Mouse (Mus musculus): Measurements from ENCODE around the gene Macrod2. TPM values are rescaled to one million over a fixed set of nuclear protein-coding genes. Genes with fewer than 3 reads are reported as not detected.
A peak's percentile ranks its signal among the peaks of the same experiment; 100 is the strongest.

The Macrod2 gene
- polyA plus RNA-seq, 1 experiment from 2014 or later, result 22.7 TPM

DNA sequence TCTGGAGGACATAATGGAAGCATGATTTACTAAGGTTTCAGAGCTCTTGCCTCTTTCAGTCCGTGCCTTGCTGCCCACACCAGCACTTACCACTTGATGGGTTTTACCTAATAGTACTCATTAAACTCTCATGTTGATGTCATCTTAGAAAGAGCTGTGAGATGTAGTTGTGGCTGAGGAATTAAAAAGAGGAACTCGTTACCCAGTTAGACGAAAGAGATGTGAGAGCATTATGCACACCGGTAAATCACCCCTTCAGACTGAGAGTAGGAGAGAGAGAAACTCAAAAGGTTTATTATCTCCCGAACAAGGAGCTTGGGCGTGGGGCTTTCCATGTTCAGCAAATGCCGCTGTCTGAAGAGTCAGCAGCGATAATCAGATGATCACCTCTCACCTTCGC lies 458.4 kb downstream of the Macrod2 start:
- Histone ChIP-seq H3K4me3 (no peak overlapping the region), H3K27me3 (replicated peaks) (no peaks in the 10 kb centered on the region), H3K4me2 (peak overlapping the region; percentile 45), H3K4me1 (replicated peaks) (peaks cover 14% of the 10 kb centered on the region), H3K27ac (ENCODE audit: poor library complexity, severe bottlenecking) (no peak overlapping the region), H3K36me3 (no peaks in the 10 kb centered on the region), H3K9ac (no peak overlapping the region), H3K9me3 (replicated peaks) (no peaks in the 10 kb centered on the region)
- no peak for ATAC-seq (ENCODE audit: insufficient number of reproducible peaks, low FRiP score)
- WGBS, result 53% methylated on average over 9 of the region's 9 CpGs

DNA sequence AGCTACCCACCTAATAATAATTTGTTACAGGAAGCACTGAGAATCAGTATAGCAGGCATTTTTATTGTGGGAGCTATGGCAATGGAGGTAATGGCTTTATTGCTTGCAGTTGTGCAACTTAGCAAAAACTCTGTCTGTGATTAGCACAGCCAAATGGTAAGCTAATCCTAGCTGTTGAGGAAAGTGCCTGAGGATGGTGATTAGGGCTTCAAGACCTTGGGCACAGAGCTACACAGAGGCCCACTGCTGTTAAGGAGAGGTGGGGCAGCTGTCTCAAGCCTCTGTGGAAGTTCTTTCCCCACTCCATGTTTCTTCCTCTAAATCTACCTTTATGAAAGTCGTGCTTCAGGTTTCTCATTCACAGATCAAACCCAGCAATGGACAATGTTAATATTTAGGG lies 466.2 kb downstream of the Macrod2 start:
- H3K4me3 ChIP-seq, result no peak overlapping the region
- no peaks in the 10 kb centered on the region for H3K27me3 ChIP-seq (replicated peaks)
- 75% methylated on average over 1 of the region's 1 CpGs for WGBS
- peaks cover 14% of the 10 kb centered on the region for H3K4me1 ChIP-seq (replicated peaks)
- no peak overlapping the region for H3K9ac ChIP-seq
- no peak overlapping the region for H3K27ac ChIP-seq (ENCODE audit: poor library complexity, severe bottlenecking)
- H3K9me3 ChIP-seq (replicated peaks), result no peaks in the 10 kb centered on the region
- no peak for ATAC-seq (ENCODE audit: insufficient number of reproducible peaks, low FRiP score)
- no peaks in the 10 kb centered on the region for H3K36me3 ChIP-seq
- H3K4me2 ChIP-seq, result no peak overlapping the region

DNA sequence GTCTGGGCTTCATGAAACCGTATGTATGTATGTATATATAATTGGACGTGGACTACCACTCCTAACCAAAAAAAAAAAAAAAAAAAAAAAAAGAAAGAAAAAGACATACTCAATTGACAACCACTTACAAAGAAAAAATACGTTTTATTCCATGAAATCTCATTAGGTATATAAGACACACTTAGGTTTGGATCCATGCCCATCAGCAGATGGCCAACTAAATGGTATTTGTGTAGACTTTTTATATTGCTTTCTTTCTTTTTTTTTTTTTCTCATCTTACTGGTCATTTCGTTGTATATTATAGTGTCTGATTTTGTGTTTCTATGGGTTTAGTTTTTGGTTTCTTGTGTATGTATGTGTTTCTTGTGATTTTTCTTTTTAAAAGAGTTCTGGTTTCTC lies 467.6 kb downstream of the Macrod2 start:
- Histone ChIP-seq H3K9ac (no peak overlapping the region), H3K36me3 (no peaks in the 10 kb centered on the region), H3K9me3 (replicated peaks) (no peaks in the 10 kb centered on the region), H3K27me3 (replicated peaks) (no peaks in the 10 kb centered on the region), H3K4me2 (no peak overlapping the region), H3K4me3 (no peak overlapping the region), H3K4me1 (replicated peaks) (peaks cover 14% of the 10 kb centered on the region), H3K27ac (ENCODE audit: poor library complexity, severe bottlenecking) (no peak overlapping the region)
- no peak for ATAC-seq (ENCODE audit: insufficient number of reproducible peaks, low FRiP score)
- 77% methylated on average over 4 of the region's 4 CpGs for WGBS

DNA sequence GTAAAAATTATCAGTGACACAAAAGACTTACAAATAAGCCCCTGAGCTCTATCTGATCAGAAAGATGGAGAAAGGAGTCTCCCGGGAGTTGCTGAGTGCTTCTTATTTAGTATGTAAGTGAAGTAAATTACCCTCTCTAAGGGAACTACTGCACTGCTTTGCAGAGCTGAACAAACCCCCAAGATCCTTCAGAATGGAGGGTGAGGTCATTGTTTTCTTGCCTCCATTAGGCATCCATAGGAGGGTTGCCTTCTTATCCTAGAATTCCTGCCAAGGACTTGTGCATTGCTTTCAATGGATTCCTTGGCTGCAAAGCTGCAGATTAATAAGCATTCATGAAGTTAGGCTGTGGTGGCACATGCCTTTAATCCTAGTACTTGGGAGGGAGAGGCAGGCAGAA lies 470.5 kb downstream of the Macrod2 start:
- Histone ChIP-seq H3K27ac (ENCODE audit: poor library complexity, severe bottlenecking) (no peak overlapping the region), H3K9me3 (replicated peaks) (no peaks in the 10 kb centered on the region), H3K27me3 (replicated peaks) (no peaks in the 10 kb centered on the region), H3K4me1 (replicated peaks) (peaks cover 14% of the 10 kb centered on the region), H3K36me3 (no peaks in the 10 kb centered on the region), H3K4me3 (no peak overlapping the region), H3K4me2 (no peak overlapping the region), H3K9ac (no peak overlapping the region)
- ATAC-seq (ENCODE audit: insufficient number of reproducible peaks, low FRiP score), result no peak
- WGBS, result 84% methylated on average over 1 of the region's 1 CpGs

DNA sequence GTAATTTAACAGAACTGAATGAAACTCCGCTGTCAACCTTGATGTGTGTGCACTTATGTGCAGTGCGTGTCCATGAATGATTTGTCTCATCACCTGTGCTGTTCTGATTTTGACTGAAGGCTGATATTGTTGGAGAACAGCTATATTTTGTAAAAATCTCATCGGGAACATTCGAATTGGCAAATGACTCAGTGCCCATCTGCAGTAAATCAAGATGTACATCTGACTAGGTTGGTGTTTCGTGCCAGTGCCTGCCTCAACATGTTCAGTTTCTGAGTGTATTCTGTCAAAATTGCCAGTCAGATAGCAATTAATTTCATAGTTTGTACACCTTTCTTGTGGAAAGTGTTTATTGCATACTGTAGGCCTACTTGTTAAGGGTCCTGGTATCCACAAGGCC lies 472.0 kb downstream of the Macrod2 start:
- Histone ChIP-seq H3K9ac (no peak overlapping the region), H3K36me3 (no peaks in the 10 kb centered on the region), H3K4me3 (no peak overlapping the region), H3K27ac (ENCODE audit: poor library complexity, severe bottlenecking) (no peak overlapping the region), H3K4me2 (no peak overlapping the region), H3K4me1 (replicated peaks) (peaks cover 14% of the 10 kb centered on the region), H3K9me3 (replicated peaks) (no peaks in the 10 kb centered on the region), H3K27me3 (replicated peaks) (no peaks in the 10 kb centered on the region)
- WGBS, result 87% methylated on average over 5 of the region's 5 CpGs
- no peak for ATAC-seq (ENCODE audit: insufficient number of reproducible peaks, low FRiP score)

DNA sequence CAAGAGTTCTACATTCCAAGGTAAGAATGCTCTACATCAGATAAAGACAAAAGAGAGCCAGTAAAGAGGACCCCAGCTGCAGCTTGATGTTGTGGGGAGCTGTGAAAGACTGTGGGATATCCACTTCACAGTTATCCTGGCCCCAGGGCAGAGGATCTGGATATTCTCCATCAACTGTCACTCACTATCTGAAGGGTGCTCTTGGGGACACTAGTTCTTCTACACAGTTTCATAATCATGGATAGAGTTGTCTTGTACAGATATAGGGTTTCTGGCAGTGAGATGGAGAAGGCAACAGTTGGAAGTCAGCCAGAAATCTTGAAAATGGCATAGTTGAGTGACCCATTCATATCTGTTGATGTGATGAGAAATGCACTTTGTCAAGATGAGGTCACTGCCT lies 490.1 kb downstream of the Macrod2 start:
- Histone ChIP-seq H3K9ac (no peak overlapping the region), H3K4me1 (replicated peaks) (peaks cover 4% of the 10 kb centered on the region; the same call in 1 of the 2 replicates), H3K27ac (ENCODE audit: poor library complexity, severe bottlenecking) (no peak overlapping the region)

DNA sequence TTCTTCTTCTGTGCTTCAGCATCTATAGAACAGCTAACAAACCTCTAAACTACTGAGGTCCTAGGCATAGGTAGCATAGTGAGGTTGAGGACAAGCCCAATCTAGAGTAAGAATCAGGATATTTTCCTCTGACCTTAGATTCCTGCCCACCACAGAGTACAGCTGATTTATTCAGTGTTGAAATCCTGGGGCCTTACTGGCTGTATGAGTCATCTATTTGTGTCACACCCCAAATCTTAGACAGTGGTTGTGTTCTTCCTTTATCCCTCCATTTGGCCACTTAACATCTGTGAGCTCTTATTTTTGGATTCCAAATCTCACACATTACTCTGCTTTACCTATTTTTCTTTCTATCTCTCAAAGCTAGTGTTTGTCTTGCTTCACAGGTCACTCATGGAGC lies 495.6 kb downstream of the Macrod2 start:
- Histone ChIP-seq H3K27me3 (replicated peaks) (no peaks in the 10 kb centered on the region), H3K9ac (no peak overlapping the region), H3K4me1 (replicated peaks) (no peaks in the 10 kb centered on the region), H3K36me3 (no peaks in the 10 kb centered on the region), H3K9me3 (replicated peaks) (no peaks in the 10 kb centered on the region), H3K4me3 (no peak overlapping the region), H3K4me2 (no peak overlapping the region), H3K27ac (ENCODE audit: poor library complexity, severe bottlenecking) (no peak overlapping the region)
- ATAC-seq (ENCODE audit: insufficient number of reproducible peaks, low FRiP score), result no peak

More for the DNA sequence above, 490.1 kb downstream of the Macrod2 start:
- Histone ChIP-seq H3K36me3 (no peaks in the 10 kb centered on the region), H3K27me3 (replicated peaks) (no peaks in the 10 kb centered on the region), H3K4me2 (no peak overlapping the region), H3K4me3 (no peak overlapping the region), H3K9me3 (replicated peaks) (no peaks in the 10 kb centered on the region)
- peak; percentile 68; the same call in 1 of the 2 replicates for ATAC-seq (ENCODE audit: insufficient number of reproducible peaks, low FRiP score)

DNA sequence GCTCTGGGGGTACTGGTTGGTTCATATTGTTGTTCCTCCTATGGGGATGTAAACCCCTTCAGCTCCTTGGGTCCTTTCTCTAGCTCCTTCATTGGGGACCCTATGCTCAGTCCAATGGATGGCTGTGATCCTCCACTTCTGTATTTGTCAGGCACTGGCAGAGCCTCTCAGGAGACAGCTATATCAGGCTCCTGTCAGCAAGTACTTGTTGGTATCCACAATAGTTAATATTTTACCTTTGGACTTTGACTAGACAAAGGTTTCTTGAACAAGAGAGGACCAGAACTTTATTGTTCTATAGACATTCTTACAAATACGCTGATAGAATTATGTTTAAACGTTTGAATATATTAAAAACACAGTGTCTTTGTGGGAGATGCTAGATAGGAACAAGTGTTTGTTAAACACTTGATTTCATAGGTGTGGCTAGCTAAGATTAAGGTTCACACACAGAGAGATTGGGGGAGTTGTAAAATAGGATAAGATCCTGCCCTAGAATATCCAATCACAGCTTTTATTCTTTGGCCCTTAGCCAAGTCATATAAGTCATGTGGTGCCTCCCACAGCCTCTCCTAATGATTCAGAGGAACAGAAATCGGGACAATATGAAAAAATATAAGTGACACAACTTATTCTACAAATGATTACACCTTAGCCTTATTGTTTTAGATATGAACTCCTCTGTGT lies 501.4 kb downstream of the Macrod2 start:
- Histone ChIP-seq H3K9ac (no peak overlapping the region), H3K27me3 (replicated peaks) (no peaks in the 10 kb centered on the region), H3K36me3 (no peaks in the 10 kb centered on the region), H3K27ac (ENCODE audit: poor library complexity, severe bottlenecking) (no peak overlapping the region), H3K4me3 (no peak overlapping the region), H3K4me2 (no peak overlapping the region), H3K4me1 (replicated peaks) (peaks cover 4% of the 10 kb centered on the region), H3K9me3 (replicated peaks) (no peaks in the 10 kb centered on the region)
- ATAC-seq (ENCODE audit: insufficient number of reproducible peaks, low FRiP score), result no peak
- 73% methylated on average over 3 of the region's 3 CpGs for WGBS

DNA sequence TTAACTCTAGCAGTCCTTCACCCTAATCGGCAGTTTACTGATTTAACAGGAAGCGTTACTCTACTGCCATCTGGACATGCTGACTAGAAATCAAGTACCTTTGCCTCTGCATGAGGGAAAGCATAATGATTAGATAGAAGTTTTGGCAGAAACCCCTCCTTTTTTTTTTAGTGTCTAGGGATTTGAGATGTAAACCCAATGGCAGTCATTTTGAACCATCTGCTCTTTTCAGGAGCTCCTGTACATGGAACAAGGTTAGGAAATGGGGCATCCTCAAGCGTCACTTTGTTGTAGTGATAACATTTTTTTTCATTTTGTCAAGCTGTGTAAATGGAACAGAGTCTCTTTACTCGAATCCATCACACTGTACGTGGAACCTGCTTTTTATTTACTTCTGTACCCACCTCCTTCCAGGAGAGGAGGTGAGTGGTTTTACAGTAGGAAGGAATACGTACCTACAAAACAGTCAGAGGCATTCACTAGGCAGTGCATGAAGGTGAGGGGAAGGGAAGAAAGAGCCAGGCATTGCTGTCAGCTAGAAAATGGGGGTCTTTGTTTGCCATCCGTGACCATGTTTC lies 503.4 kb downstream of the Macrod2 start:
- no peak for ATAC-seq (ENCODE audit: insufficient number of reproducible peaks, low FRiP score)
- H3K9ac ChIP-seq, result no peak overlapping the region
- no peak overlapping the region for H3K4me2 ChIP-seq
- H3K9me3 ChIP-seq (replicated peaks), result no peaks in the 10 kb centered on the region
- H3K27me3 ChIP-seq (replicated peaks), result no peaks in the 10 kb centered on the region
- no peak overlapping the region for H3K4me3 ChIP-seq
- 69% methylated on average over 7 of the region's 7 CpGs for WGBS
- peaks cover 4% of the 10 kb centered on the region for H3K4me1 ChIP-seq (replicated peaks)
- H3K36me3 ChIP-seq, result no peaks in the 10 kb centered on the region
- H3K27ac ChIP-seq (ENCODE audit: poor library complexity, severe bottlenecking), result no peak overlapping the region

DNA sequence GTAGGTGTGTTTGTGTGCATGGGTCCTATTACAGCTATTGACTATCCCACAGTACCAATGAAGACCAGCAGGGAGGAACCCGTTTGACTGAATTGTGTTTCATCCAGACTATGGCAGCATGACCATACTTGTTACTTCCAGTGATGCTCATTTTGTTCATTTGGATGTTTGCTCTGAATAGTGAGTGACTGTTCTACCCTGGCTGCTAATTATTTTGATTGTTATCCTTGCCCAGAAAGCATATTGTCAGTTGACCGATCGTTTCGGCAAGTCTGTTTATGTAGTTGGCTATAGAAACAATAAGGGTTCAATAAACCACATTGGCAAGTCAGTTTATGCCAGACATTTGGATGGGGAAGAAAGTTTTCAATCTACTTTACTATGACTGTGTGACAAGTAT lies 510.2 kb downstream of the Macrod2 start:
- no peak for ATAC-seq (ENCODE audit: insufficient number of reproducible peaks, low FRiP score)
- no peak overlapping the region for H3K9ac ChIP-seq
- WGBS, result 85% methylated on average over 4 of the region's 4 CpGs
- no peaks in the 10 kb centered on the region for H3K27me3 ChIP-seq (replicated peaks)
- no peaks in the 10 kb centered on the region for H3K9me3 ChIP-seq (replicated peaks)
- H3K4me1 ChIP-seq (replicated peaks), result no peaks in the 10 kb centered on the region
- H3K27ac ChIP-seq (ENCODE audit: poor library complexity, severe bottlenecking), result no peak overlapping the region
- no peaks in the 10 kb centered on the region for H3K36me3 ChIP-seq
- H3K4me2 ChIP-seq, result no peak overlapping the region
- no peak overlapping the region for H3K4me3 ChIP-seq

DNA sequence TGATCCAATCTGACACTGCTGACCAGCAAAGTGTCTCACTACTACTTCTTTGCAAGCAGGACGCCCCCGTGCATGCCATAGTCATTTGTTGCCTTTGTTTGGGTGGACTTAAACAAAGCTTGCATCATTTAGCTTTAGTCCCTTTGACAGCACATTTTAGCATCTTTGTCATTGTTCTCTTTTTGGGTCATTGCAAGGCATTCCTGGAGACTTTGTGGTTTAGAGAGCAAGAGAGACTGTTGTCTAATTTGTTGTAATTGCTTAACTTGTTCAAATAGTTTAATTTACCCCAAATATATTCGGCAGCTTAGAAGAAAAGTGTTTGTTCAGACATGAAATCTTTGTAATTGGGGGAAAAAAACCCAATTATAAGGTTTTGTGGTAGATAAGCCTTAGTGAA lies 511.0 kb downstream of the Macrod2 start:
- ATAC-seq (ENCODE audit: insufficient number of reproducible peaks, low FRiP score), result no peak
- Histone ChIP-seq H3K9me3 (replicated peaks) (no peaks in the 10 kb centered on the region), H3K27me3 (replicated peaks) (no peaks in the 10 kb centered on the region), H3K4me2 (no peak overlapping the region), H3K9ac (no peak overlapping the region), H3K36me3 (no peaks in the 10 kb centered on the region), H3K27ac (ENCODE audit: poor library complexity, severe bottlenecking) (no peak overlapping the region), H3K4me3 (no peak overlapping the region), H3K4me1 (replicated peaks) (no peaks in the 10 kb centered on the region)
- WGBS, result 77% methylated on average over 3 of the region's 3 CpGs

DNA sequence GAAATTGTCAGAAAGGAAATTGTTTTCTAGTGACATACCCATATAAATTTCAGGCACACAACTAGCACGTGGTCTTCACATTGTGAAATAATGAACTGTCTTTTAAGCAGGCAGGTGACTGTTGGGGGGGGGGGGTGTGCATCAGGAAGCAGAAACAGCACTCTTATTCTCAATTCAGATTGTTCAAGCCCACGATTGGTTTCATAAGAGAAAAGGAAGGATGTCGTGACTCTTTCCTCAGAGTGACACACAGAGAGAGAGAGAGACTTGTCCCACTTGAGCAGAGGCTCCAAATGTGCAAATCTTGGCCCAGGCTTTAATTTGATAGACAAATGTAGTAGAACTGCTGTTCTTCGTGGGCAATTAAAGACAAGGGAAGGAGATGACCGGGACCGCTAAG lies 516.4 kb downstream of the Macrod2 start:
- no peak overlapping the region for H3K27ac ChIP-seq (ENCODE audit: poor library complexity, severe bottlenecking)
- H3K27me3 ChIP-seq (replicated peaks), result no peaks in the 10 kb centered on the region
- H3K4me2 ChIP-seq, result no peak overlapping the region
- H3K4me3 ChIP-seq, result no peak overlapping the region
- WGBS, result 83% methylated on average over 6 of the region's 6 CpGs
- no peaks in the 10 kb centered on the region for H3K4me1 ChIP-seq (replicated peaks)
- no peak overlapping the region for H3K9ac ChIP-seq
- no peaks in the 10 kb centered on the region for H3K36me3 ChIP-seq
- no peak for ATAC-seq (ENCODE audit: insufficient number of reproducible peaks, low FRiP score)
- no peaks in the 10 kb centered on the region for H3K9me3 ChIP-seq (replicated peaks)

Measured in heart, embryonic 12.5 days (tissue).